In the genomic region with DNA sequence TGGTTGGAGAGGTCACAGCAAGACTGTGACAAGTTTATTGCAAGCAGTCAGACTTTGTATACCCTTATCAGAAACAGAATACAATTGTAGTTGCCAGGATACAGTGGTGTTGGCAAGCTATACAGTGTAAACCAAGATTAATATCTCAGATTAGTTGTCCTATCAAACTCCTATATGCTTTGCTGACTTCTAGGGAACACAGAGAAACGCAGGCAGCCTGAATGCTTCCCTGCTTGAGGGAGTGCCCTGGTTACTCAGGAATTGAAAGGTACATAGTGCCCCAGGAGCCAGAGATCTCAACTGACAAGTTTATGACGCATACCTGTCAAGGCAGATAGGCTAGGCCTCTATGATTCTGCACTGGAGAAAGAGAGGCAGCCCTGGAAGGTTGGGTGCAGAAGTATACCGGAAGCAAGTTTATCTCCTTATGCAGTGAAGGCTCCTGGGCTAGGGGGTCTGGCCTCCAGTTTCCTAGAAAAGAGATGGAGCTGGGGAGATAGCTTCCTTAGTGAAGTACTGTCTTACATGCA, we compare ENCODE assay signal across 1 mouse cellular context.
TF ChIP-seq lines count a peak whose summit lies in the region.

No protein-coding gene starts in this region.

TF ChIP-seq in MEL, 35 proteins besides CTCF, POLR2A, EP300 and RAD21:
- TF ChIP-seq ZKSCAN1 (IDR thresholded peaks at IDR 0.05; ENCODE audit: low read depth, low read length) (no peak), CHD1 (IDR thresholded peaks at IDR 0.05; ENCODE audit: low read depth, low read length) (no peak), BHLHE40 (IDR thresholded peaks at IDR 0.05; ENCODE audit: borderline replicate concordance, low read depth, low read length) (no peak), TBP (IDR thresholded peaks at IDR 0.05; ENCODE audit: low read depth, low read length) (peak; percentile 82), KAT2A (conservative IDR thresholded peaks at IDR 0.05; ENCODE audit: low read depth, low read length) (no peak), ZNF384 (IDR thresholded peaks at IDR 0.05; ENCODE audit: low read depth, low read length) (no peak), TCF12 (IDR thresholded peaks at IDR 0.05; ENCODE audit: low read depth, low read length) (peak; percentile 48; the same call in 1 of the 2 replicates), MYC (IDR thresholded peaks at IDR 0.05; ENCODE audit: low read depth, low read length) (no peak), MXI1 (IDR thresholded peaks at IDR 0.05; ENCODE audit: low read depth, low read length) (no peak), NRF1 (IDR thresholded peaks at IDR 0.05; ENCODE audit: insufficient read depth, low read depth, low read length, poor library complexity, severe bottlenecking) (no peak), MAZ (IDR thresholded peaks at IDR 0.05; ENCODE audit: low read depth, low read length) (0 out of 2 replicates have a peak, but pooled peaks have one; percentile 56), MEF2A (IDR thresholded peaks at IDR 0.05; ENCODE audit: extremely low read depth, insufficient replicate concordance, low read depth, low read length, poor library complexity, severe bottlenecking) (no peak), TAL1 (IDR thresholded peaks at IDR 0.05; ENCODE audit: low read length) (peak; percentile 50), GABPA (IDR thresholded peaks at IDR 0.05; ENCODE audit: low read depth, low read length) (no peak), POLR2AphosphoS5 (IDR thresholded peaks at IDR 0.05; ENCODE audit: borderline replicate concordance, low read depth, low read length) (no peak), RCOR1 (IDR thresholded peaks at IDR 0.05; ENCODE audit: low read depth, low read length) (no peak), JUND (IDR thresholded peaks at IDR 0.05; ENCODE audit: low read depth, low read length) (0 out of 2 replicates have a peak, but pooled peaks have one; percentile 41), CHD2 (IDR thresholded peaks at IDR 0.05; ENCODE audit: low read length) (no peak), UBTF (IDR thresholded peaks at IDR 0.05; ENCODE audit: borderline replicate concordance, insufficient read depth, low read depth, low read length) (no peak), USF2 (IDR thresholded peaks at IDR 0.05; ENCODE audit: borderline replicate concordance in 1 of 2, insufficient read depth in 1 of 2, low read depth in 1 of 2, low read length in 2 of 2) (no peak), MAFK (IDR thresholded peaks at IDR 0.05; ENCODE audit: borderline replicate concordance, low read depth, low read length) (no peak), MYB (IDR thresholded peaks at IDR 0.05; ENCODE audit: low read depth, low read length) (peak; percentile 43; the same call in 1 of the 2 replicates), HCFC1 (IDR thresholded peaks at IDR 0.05; ENCODE audit: low read depth, low read length) (peak; percentile 65), SIN3A (IDR thresholded peaks at IDR 0.05; ENCODE audit: low read length) (no peak; the same call in 1 of the 2 replicates), NELFE (IDR thresholded peaks at IDR 0.05; ENCODE audit: low read depth, low read length) (0 out of 2 replicates have a peak, but pooled peaks have one; percentile 5), ELF1 (IDR thresholded peaks at IDR 0.05; ENCODE audit: low read depth, low read length) (peak; percentile 65), MAX (IDR thresholded peaks at IDR 0.05; ENCODE audit: low read length) (no peak), ETS1 (IDR thresholded peaks at IDR 0.05; ENCODE audit: low read depth, low read length) (peak; percentile 61; the same call in 1 of the 2 replicates), E2F4 (IDR thresholded peaks at IDR 0.05; ENCODE audit: borderline replicate concordance, low read depth, low read length) (no peak), ZMIZ1 (IDR thresholded peaks at IDR 0.05; ENCODE audit: low read depth, low read length) (no peak), SMC3 (IDR thresholded peaks at IDR 0.05; ENCODE audit: low read depth, low read length) (no peak), GATA1 (IDR thresholded peaks at IDR 0.05; ENCODE audit: low read depth, low read length) (peak; percentile 64)
